Mouse (Mus musculus): ENCODE measurements around the gene Galns. TPM values are rescaled to one million over a fixed set of nuclear protein-coding genes. Genes with fewer than 3 reads are reported as not detected.

The Galns gene
- polyA plus RNA-seq, 1 experiment from 2014 or later = 6.7 TPM

- no peaks in the 10 kb centered on the region for H3K9me3 ChIP-seq (replicated peaks)
- no peaks in the 10 kb centered on the region for H3K27me3 ChIP-seq (replicated peaks)
- no peak for ATAC-seq (ENCODE audit: low FRiP score)
- H3K4me2 ChIP-seq = no peak overlapping the region
- no peak overlapping the region for H3K9ac ChIP-seq (replicated peaks)
- no peak overlapping the region for H3K4me3 ChIP-seq (replicated peaks)
- WGBS = 17% methylated on average over 12 of the region's 12 CpGs
- H3K36me3 ChIP-seq = no peaks in the 10 kb centered on the region
- 0 out of 2 replicates have a peak, but pooled peaks cover 3% of the 10 kb centered on the region for H3K4me1 ChIP-seq
- no peak overlapping the region for H3K27ac ChIP-seq (replicated peaks)
These were observed 52.5 kb downstream of the Galns start for GRCm38 (mm10) chr8:122558671-122559349.

DNA sequence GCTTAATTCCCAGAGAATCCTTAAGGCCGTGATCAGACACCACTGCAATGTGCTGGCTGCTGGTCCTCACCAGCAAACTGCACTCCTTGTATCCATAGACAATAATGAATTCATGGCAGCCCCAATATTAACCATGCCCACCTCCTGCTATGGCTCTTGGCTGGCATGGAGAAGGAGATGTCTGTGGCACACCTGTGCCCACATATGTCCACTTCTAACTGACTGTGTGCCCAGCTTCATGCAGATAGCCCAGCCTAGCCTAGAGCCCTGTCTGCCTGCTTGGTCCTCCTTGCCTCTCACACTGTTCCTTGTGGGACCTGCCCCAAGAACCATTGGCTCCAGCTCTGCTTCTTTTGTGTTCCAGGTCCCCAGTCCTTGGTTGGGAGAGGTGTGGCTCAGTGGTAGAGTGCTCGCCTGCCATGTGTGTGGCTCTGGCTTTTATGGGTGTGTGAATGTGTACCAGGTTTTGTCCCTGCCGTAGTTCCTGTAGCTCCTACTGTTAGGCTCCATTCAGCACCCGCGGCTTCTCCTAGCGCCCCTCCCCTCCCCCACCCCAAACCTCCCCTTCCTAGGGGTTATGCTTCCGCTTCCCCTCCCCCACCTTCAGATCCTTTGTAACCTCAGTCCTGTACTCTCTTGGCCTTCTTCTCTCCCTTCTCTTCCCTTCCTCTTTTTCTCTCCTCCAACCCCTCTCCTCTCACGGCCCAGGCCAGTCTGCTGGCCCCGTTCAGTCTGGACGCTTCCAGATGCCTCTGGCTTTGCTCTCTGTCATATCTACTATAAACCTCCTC lies 53.8 kb downstream of the Galns start:
- Histone ChIP-seq H3K4me1 (0 out of 2 replicates have a peak, but pooled peaks cover 3% of the 10 kb centered on the region), H3K27ac (replicated peaks) (no peak overlapping the region), H3K9ac (replicated peaks) (no peak overlapping the region), H3K4me3 (replicated peaks) (no peak overlapping the region), H3K9me3 (replicated peaks) (no peaks in the 10 kb centered on the region), H3K4me2 (no peak overlapping the region), H3K36me3 (no peaks in the 10 kb centered on the region), H3K27me3 (replicated peaks) (no peaks in the 10 kb centered on the region)
- WGBS = 34% methylated on average over 9 of the region's 10 CpGs
- no peak for ATAC-seq (ENCODE audit: low FRiP score)

GRCm38 (mm10) chr8:122556030-122557009 lies 54.9 kb downstream of the Galns start:
- H3K27me3 ChIP-seq (replicated peaks) = peaks cover 10% of the 10 kb centered on the region
- no peak overlapping the region for H3K4me3 ChIP-seq (replicated peaks)
- peaks cover 7% of the 10 kb centered on the region for H3K4me1 ChIP-seq
- no peaks in the 10 kb centered on the region for H3K36me3 ChIP-seq
- 67% methylated on average over 12 of the region's 12 CpGs for WGBS
- H3K9me3 ChIP-seq (replicated peaks) = no peaks in the 10 kb centered on the region
- no peak for ATAC-seq (ENCODE audit: low FRiP score)
- no peak overlapping the region for H3K9ac ChIP-seq (replicated peaks)
- H3K27ac ChIP-seq (replicated peaks) = 0 out of 2 replicates have a peak overlapping the region, but pooled peaks have one; percentile 37
- H3K4me2 ChIP-seq = no peak overlapping the region

DNA sequence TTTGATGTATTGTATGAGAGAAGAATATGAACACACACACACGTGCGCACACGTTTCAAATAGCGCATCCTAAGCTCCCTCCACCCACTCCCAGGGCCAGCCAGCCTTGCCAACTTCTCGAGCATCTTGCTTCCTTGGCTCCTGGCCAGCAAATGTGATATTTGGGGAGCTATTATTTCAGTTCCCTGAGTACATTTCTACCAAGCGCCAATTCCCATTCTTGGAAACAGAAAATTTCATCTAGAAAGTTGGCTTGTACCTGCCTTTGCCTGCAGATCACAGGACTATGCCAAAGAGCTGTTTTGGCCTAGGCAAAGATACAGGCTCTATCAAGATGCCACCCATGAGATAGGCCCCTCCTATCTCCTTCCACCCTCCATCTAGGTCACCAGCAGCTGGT lies 56.5 kb downstream of the Galns start:
- no peaks in the 10 kb centered on the region for H3K9me3 ChIP-seq (replicated peaks)
- no peak for ATAC-seq (ENCODE audit: low FRiP score)
- 68% methylated on average over 6 of the region's 6 CpGs for WGBS
- no peak overlapping the region for H3K4me2 ChIP-seq
- no peak overlapping the region for H3K27ac ChIP-seq (replicated peaks)
- peaks cover 19% of the 10 kb centered on the region for H3K4me1 ChIP-seq
- H3K9ac ChIP-seq (replicated peaks) = no peak overlapping the region
- H3K4me3 ChIP-seq (replicated peaks) = no peak overlapping the region
- H3K27me3 ChIP-seq (replicated peaks) = peaks cover 21% of the 10 kb centered on the region
- no peaks in the 10 kb centered on the region for H3K36me3 ChIP-seq

DNA sequence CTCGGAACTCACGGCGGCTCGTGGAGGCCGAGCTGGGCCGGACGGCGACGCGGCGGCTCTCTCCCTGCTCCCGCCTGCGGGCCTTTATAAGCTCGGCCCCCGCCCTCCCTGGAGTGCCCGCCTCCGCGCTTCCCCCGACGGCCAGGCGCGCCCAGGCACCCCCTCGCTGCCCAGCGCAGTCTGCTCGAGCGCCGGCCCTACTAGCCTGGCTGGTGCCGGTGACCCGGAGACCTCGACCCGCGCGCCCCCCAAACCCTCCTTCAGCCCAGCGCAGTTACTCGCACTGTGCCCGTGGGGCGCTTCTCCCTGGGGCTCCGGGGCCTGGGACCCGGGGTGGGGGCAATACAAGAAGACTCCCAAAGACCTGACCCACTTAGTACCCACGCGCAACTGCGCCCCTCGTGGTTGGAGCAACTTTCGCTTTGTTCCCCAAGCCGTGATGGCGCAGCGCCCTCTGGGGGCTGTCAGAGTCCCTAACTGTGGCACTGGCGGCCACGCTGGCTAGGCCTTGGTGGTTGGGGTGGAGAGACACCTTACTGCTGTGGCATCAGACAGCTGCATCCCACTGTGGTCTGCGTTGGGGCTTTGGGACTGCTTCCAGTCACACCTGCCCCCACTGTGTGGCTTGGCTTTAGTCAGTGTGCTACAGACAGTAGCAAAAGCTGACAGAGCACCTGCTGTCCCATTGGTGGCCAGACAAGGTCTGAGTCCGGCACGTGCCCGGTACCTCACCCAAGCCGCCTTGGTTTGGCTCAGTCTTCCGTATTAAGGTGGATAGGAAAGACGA lies 59.8 kb downstream of the Galns start, which contains the start of gene Piezo1:
TSS of gene Piezo1 (minus strand) at position 65 of the 787 bp plus-strand sequence.
- H3K4me3 ChIP-seq (replicated peaks) = peak within 1 kb of the TSS; percentile 54
- H3K9me3 ChIP-seq (replicated peaks) = no peaks in the 10 kb centered on the region
- H3K4me1 ChIP-seq = peaks cover 18% of the 10 kb centered on the region
- ATAC-seq (ENCODE audit: low FRiP score) = peak; percentile 38; the same call in 1 of the 2 replicates
- H3K27ac ChIP-seq (replicated peaks) = peak within 1 kb of the TSS; percentile 41
- H3K36me3 ChIP-seq = no peaks in the 10 kb centered on the region
- peaks cover 39% of the 10 kb centered on the region for H3K27me3 ChIP-seq (replicated peaks)
- H3K9ac ChIP-seq (replicated peaks) = peak within 1 kb of the TSS; percentile 53
- 23% methylated on average over 25 of the region's 56 CpGs for WGBS
- H3K4me2 ChIP-seq = peak within 1 kb of the TSS; percentile 91

GRCm38 (mm10) chr8:122550995-122551264 lies 60.3 kb downstream of the Galns start:
- 0 out of 2 replicates have a peak, but pooled peaks have one; percentile 41 for ATAC-seq (ENCODE audit: low FRiP score)
- Histone ChIP-seq H3K27ac (replicated peaks) (peak overlapping the region; percentile 41), H3K36me3 (no peaks in the 10 kb centered on the region), H3K9me3 (replicated peaks) (no peaks in the 10 kb centered on the region), H3K4me1 (peaks cover 18% of the 10 kb centered on the region), H3K4me3 (replicated peaks) (peak overlapping the region; percentile 54), H3K9ac (replicated peaks) (peak overlapping the region; percentile 53), H3K4me2 (peak overlapping the region; percentile 91), H3K27me3 (replicated peaks) (peaks cover 39% of the 10 kb centered on the region)
- under 1% methylated on average over 41 of the region's 43 CpGs for WGBS

DNA sequence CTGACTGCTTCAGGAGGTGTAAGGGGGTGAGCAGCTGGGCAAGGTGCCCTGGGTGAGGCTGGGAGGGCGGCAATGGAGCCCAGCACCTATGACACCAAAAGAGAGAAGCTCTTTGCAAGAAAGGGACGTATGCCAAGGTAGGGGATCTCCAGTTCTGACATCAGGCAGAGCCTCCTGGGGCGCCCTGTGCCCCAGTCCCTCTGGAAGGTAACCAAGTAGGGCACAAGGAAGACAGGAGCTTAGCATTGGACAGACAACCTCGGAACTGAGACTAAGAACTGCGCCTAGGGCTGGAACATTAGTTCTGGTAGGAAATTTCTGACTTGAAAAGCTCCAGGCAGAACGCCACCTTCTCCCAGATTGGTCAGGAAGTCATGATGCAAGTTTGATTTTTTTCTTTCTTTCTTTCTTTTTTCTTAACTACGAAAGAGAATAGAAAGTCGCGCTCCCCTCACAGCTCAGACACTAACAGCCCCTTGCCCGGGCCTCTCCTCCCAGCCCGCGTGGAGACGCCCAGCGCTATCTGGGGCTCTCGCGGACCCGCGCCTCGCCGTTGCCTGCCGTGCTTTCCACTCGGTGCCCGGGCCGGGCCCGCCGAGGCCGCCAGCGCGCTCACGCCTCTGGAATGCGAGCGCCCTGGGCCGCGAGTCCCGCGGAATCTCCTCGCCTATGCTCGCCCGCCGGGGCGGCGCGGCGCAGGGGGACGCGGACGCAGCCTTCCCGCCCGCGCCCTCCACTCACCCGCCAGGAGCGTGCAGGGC lies 60.8 kb downstream of the Galns start:
- Histone ChIP-seq H3K27ac (replicated peaks) (peak overlapping the region; percentile 41), H3K9ac (replicated peaks) (peak overlapping the region; percentile 53), H3K4me3 (replicated peaks) (peak overlapping the region; percentile 54), H3K4me2 (peak overlapping the region; percentile 91), H3K36me3 (no peaks in the 10 kb centered on the region), H3K4me1 (peaks cover 18% of the 10 kb centered on the region), H3K27me3 (replicated peaks) (peaks cover 39% of the 10 kb centered on the region), H3K9me3 (replicated peaks) (no peaks in the 10 kb centered on the region)
- peak; percentile 21; the same call in 1 of the 2 replicates for ATAC-seq (ENCODE audit: low FRiP score)
- WGBS = 5% methylated on average over 52 of the region's 52 CpGs

GRCm38 (mm10) chr8:122548891-122549439 lies 62.3 kb downstream of the Galns start:
- no peak for ATAC-seq (ENCODE audit: low FRiP score)
- H3K4me1 ChIP-seq = peaks cover 18% of the 10 kb centered on the region
- H3K27me3 ChIP-seq (replicated peaks) = peaks cover 39% of the 10 kb centered on the region
- no peaks in the 10 kb centered on the region for H3K36me3 ChIP-seq
- no peak overlapping the region for H3K4me3 ChIP-seq (replicated peaks)
- H3K27ac ChIP-seq (replicated peaks) = no peak overlapping the region
- WGBS = 89% methylated on average over 3 of the region's 3 CpGs
- no peak overlapping the region for H3K9ac ChIP-seq (replicated peaks)
- 0 out of 2 replicates have a peak overlapping the region, but pooled peaks have one; percentile 91 for H3K4me2 ChIP-seq
- no peaks in the 10 kb centered on the region for H3K9me3 ChIP-seq (replicated peaks)

- Histone ChIP-seq H3K4me1 (peaks cover 18% of the 10 kb centered on the region), H3K27ac (replicated peaks) (no peak overlapping the region), H3K9ac (replicated peaks) (no peak overlapping the region), H3K9me3 (replicated peaks) (no peaks in the 10 kb centered on the region), H3K36me3 (no peaks in the 10 kb centered on the region), H3K27me3 (replicated peaks) (peaks cover 39% of the 10 kb centered on the region), H3K4me2 (no peak overlapping the region; the same call in 1 of the 2 replicates), H3K4me3 (replicated peaks) (no peak overlapping the region)
- no peak for ATAC-seq (ENCODE audit: low FRiP score)
- WGBS = 54% methylated on average over 13 of the region's 13 CpGs
These were observed 62.9 kb downstream of the Galns start for GRCm38 (mm10) chr8:122548331-122548730.

GRCm38 (mm10) chr8:122547815-122548214 lies 63.4 kb downstream of the Galns start:
- H3K9me3 ChIP-seq (replicated peaks) = no peaks in the 10 kb centered on the region
- no peak overlapping the region for H3K9ac ChIP-seq (replicated peaks)
- WGBS = 23% methylated on average over 5 of the region's 5 CpGs
- ATAC-seq (ENCODE audit: low FRiP score) = no peak
- H3K4me1 ChIP-seq = peaks cover 18% of the 10 kb centered on the region
- H3K4me2 ChIP-seq = no peak overlapping the region; the same call in 1 of the 2 replicates
- no peak overlapping the region for H3K27ac ChIP-seq (replicated peaks)
- peaks cover 39% of the 10 kb centered on the region for H3K27me3 ChIP-seq (replicated peaks)
- no peak overlapping the region for H3K4me3 ChIP-seq (replicated peaks)
- no peaks in the 10 kb centered on the region for H3K36me3 ChIP-seq
